Mouse (Mus musculus): ENCODE data around the gene Hdac5. TPM values are rescaled to one million over a fixed set of nuclear protein-coding genes. Genes with fewer than 3 reads are reported as not detected.

The Hdac5 gene
- polyA plus RNA-seq, 1 experiment from 2014 or later = 36.8 TPM

DNA sequence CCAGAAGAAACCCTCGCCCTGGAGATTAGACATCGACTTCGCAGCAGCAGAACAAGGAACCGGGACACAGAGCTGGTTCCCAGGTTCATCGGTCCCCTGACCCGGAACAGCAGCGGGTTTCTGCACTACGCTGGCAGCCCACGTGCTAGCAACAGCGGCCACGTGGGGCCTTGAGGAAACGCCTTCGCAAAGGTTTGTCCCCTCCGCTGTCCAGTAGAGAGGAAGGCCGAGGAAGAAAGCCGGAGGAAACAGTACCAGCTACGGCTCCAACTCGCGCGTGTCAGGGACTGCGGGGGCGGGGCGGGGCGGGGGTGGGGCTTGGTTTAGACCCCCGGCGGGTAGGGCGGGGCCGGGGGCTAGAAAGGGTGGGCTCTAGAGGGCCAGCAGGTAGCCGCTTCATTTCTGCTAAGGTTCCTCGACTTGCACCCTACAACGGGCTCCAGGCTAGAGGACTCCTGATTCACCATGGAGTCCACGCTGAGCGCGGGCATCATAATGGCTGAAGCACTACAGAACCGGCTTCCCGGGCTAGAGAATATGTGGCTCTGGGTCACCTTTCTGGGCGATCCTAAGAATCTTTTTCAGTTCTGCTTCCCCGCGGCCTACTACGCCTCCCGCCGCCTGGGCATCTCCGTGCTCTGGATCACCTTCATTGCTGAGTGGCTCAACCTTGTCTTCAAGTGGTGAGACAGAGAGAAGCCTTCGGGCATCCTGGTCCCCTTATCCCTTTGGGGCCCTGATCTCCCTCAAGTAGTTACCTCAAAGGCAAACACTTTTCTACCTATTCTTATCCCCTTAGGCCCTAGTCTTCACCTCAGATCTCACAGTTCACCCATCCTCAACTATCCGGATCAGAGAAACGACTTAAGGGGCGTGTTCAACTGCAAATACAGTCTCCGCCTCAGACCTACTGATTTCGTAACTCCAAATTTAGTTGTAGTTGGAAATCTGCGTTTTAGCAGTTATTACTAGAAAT is 40.2 kb downstream of the Hdac5 start, which contains the start of gene G6pc3:
Gene G6pc3, plus strand, starts transcription at position 160 of the 976 bp plus-strand sequence.
- H3K36me3 ChIP-seq (ENCODE audit: control insufficient read depth, insufficient read depth, low read length) = no peaks in the 10 kb centered on the region; the same call in 1 of the 2 replicates
- peak within 1 kb of the TSS; percentile 73 for H3K9ac ChIP-seq (ENCODE audit: low read length)
- H3K4me3 ChIP-seq (ENCODE audit: low read depth, low read length) = peak within 1 kb of the TSS; percentile 58
- H3K4me2 ChIP-seq (ENCODE audit: low read depth, low read length, severe bottlenecking) = peak within 1 kb of the TSS; percentile 79
- WGBS = 3% methylated on average over 50 of the region's 50 CpGs
- H3K9me3 ChIP-seq (ENCODE audit: control insufficient read depth, low read length) = no peaks in the 10 kb centered on the region
- H3K27me3 ChIP-seq (ENCODE audit: control insufficient read depth, insufficient read depth, low read length) = no peaks in the 10 kb centered on the region
- ATAC-seq (replicated peaks; ENCODE audit: low FRiP score) (peak; percentile 82), DNase-seq (ENCODE audit: low spot score) (peak; percentile 90)
- 0 out of 2 replicates have a peak, but pooled peaks cover 5% of the 10 kb centered on the region for H3K4me1 ChIP-seq (replicated peaks; ENCODE audit: control insufficient read depth, insufficient read depth, low read length)
- 0 out of 2 replicates have a peak within 1 kb of the TSS, but pooled peaks have one; percentile 13 for H3K27ac ChIP-seq (ENCODE audit: low read depth, low read length)

DNA sequence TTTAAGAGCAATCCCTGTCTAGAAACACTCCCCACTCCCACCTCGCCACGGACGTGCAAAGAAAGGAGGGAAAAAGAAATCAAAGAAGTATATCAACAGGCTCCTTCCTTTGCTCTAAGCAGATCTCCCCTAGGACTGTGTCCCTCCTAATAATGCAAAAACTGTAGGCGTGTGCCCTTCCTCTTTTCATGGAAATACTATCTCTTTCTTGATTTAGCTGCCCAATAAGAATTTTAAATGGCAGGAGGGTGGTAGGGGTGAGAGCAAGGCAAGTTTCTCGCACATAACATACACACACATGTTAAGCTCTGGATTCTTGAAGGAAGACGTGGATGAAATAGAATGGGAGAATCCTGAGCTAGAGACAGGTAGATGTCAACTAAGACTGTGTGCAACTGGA is 41.0 kb downstream of the Hdac5 start:
- no peaks in the 10 kb centered on the region; the same call in 1 of the 2 replicates for H3K36me3 ChIP-seq (ENCODE audit: control insufficient read depth, insufficient read depth, low read length)
- H3K9ac ChIP-seq (ENCODE audit: low read length) = peak overlapping the region; percentile 73
- DNase-seq (ENCODE audit: low spot score) (no peak), ATAC-seq (replicated peaks; ENCODE audit: low FRiP score) (no peak)
- peak overlapping the region; percentile 58 for H3K4me3 ChIP-seq (ENCODE audit: low read depth, low read length)
- WGBS = 79% methylated on average over 6 of the region's 6 CpGs
- H3K9me3 ChIP-seq (ENCODE audit: control insufficient read depth, low read length) = no peaks in the 10 kb centered on the region
- no peaks in the 10 kb centered on the region for H3K27me3 ChIP-seq (ENCODE audit: control insufficient read depth, insufficient read depth, low read length)
- H3K4me2 ChIP-seq (ENCODE audit: low read depth, low read length, severe bottlenecking) = peak overlapping the region; percentile 79
- peaks cover 8% of the 10 kb centered on the region; the same call in 1 of the 2 replicates for H3K4me1 ChIP-seq (replicated peaks; ENCODE audit: control insufficient read depth, insufficient read depth, low read length)
- H3K27ac ChIP-seq (ENCODE audit: low read depth, low read length) = no peak overlapping the region

DNA sequence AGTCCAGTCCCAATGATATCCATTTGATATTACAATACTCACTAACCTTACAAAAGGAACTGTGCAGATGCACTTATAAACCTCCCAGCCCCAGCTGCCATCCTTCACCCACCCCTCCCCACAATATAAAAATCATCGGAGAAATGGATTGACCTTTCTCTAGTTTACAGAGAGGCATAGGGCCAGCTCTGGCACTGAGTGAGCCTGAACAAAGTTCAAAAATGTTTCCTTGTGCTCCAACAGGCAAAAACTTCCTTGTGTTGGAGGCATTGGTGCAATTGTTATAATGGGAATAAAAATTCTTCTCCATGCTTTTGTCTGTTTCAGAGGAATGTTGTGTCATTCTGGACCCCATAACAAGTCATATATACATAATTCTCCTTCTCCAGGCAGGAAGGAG is 43.7 kb downstream of the Hdac5 start:
- Histone ChIP-seq H3K9ac (ENCODE audit: low read length) (no peak overlapping the region), H3K4me2 (ENCODE audit: low read depth, low read length, severe bottlenecking) (no peak overlapping the region), H3K27me3 (ENCODE audit: control insufficient read depth, insufficient read depth, low read length) (no peaks in the 10 kb centered on the region), H3K4me1 (replicated peaks; ENCODE audit: control insufficient read depth, insufficient read depth, low read length) (peaks cover 8% of the 10 kb centered on the region; the same call in 1 of the 2 replicates), H3K27ac (ENCODE audit: low read depth, low read length) (no peak overlapping the region), H3K4me3 (ENCODE audit: low read depth, low read length) (no peak overlapping the region), H3K36me3 (ENCODE audit: control insufficient read depth, insufficient read depth, low read length) (peaks cover under 1% of the 10 kb centered on the region; the same call in 1 of the 2 replicates), H3K9me3 (ENCODE audit: control insufficient read depth, low read length) (no peaks in the 10 kb centered on the region)
- ATAC-seq (replicated peaks; ENCODE audit: low FRiP score) = no peak
- WGBS = 94% methylated on average over 1 of the region's 1 CpGs
- no peak for DNase-seq (ENCODE audit: low spot score)

DNA sequence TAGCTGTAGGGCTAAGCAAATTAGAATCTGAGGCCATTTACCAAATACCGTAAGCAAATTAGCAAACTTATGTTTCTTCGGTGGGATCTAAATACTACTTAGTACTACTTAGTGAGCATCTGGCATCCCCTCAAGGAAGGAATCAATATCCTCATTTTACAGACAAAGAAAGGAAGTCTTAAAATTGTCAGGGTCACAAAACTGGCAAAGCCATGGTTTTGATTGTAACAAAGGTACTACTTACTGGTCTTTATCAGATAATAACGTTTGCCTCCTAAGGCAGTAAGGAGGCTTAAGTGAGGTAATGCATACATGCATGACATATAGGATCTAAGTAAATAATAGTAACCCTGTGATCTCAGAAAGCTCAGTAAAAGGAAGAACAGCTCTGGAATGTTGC is 44.3 kb downstream of the Hdac5 start:
- 67% methylated on average over 3 of the region's 3 CpGs for WGBS
- Histone ChIP-seq H3K9me3 (ENCODE audit: control insufficient read depth, low read length) (no peaks in the 10 kb centered on the region), H3K4me3 (ENCODE audit: low read depth, low read length) (peak overlapping the region; percentile 91), H3K4me1 (replicated peaks; ENCODE audit: control insufficient read depth, insufficient read depth, low read length) (peaks cover 6% of the 10 kb centered on the region; the same call in 1 of the 2 replicates), H3K4me2 (ENCODE audit: low read depth, low read length, severe bottlenecking) (peak overlapping the region; percentile 87), H3K9ac (ENCODE audit: low read length) (no peak overlapping the region; the same call in 1 of the 2 replicates), H3K36me3 (ENCODE audit: control insufficient read depth, insufficient read depth, low read length) (peaks cover 3% of the 10 kb centered on the region; the same call in 1 of the 2 replicates), H3K27ac (ENCODE audit: low read depth, low read length) (no peak overlapping the region), H3K27me3 (ENCODE audit: control insufficient read depth, insufficient read depth, low read length) (no peaks in the 10 kb centered on the region)
- DNase-seq (ENCODE audit: low spot score) (no peak), ATAC-seq (replicated peaks; ENCODE audit: low FRiP score) (no peak)

DNA sequence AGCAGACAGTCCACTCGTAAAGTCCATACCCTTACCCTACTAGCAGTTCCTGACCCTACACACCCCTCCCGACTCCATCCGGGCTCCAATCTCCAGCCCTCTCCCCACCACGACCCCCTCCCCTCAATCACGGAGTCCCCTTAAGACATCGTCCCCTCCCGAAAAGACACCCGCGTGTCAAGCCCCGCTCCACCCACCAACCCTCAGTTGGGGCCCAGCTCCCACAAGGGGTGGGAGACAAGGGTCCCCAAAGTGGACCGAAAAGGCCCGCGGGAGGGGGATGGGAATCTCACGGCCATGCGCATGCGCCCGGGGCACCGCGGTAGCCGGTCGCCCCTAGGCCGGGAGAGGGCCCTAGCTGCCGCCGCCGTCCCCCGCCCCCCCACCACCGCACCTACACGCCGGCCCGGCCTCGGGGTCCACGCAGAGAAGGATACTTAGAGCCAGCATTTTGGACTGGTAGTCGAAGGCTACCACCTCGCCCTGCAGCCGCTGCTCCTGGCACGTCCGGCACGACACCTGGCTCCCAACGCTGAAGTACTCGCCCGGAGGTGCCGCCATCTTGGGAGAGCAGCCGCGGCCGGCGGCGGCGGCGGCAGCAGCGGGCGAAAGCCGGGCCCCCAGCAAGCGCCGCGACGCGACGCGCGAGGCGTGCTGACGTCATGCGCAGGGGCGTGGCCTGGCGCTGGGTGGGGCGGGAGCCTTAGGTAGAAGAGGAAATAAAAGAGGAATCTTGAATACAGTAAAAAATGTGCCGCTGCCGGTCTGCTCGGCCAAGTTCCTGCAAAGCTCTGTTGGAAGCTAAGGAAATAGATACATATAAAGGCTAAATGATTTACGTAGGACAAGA is 45.1 kb downstream of the Hdac5 start, which contains the start of gene Lsm12:
Gene Lsm12, minus strand, starts transcription at position 651 of the 850 bp plus-strand sequence.
- WGBS = under 1% methylated on average over 70 of the region's 70 CpGs
- peaks cover 3% of the 10 kb centered on the region; the same call in 1 of the 2 replicates for H3K36me3 ChIP-seq (ENCODE audit: control insufficient read depth, insufficient read depth, low read length)
- peak within 1 kb of the TSS; percentile 90 for H3K9ac ChIP-seq (ENCODE audit: low read length)
- H3K4me3 ChIP-seq (ENCODE audit: low read depth, low read length) = peak within 1 kb of the TSS; percentile 91
- peaks cover 5% of the 10 kb centered on the region; the same call in 1 of the 2 replicates for H3K4me1 ChIP-seq (replicated peaks; ENCODE audit: control insufficient read depth, insufficient read depth, low read length)
- H3K27me3 ChIP-seq (ENCODE audit: control insufficient read depth, insufficient read depth, low read length) = no peaks in the 10 kb centered on the region
- H3K4me2 ChIP-seq (ENCODE audit: low read depth, low read length, severe bottlenecking) = peak within 1 kb of the TSS; percentile 87
- no peaks in the 10 kb centered on the region for H3K9me3 ChIP-seq (ENCODE audit: control insufficient read depth, low read length)
- ATAC-seq (replicated peaks; ENCODE audit: low FRiP score) (peak; percentile 84), DNase-seq (ENCODE audit: low spot score) (peak; percentile 97)
- peak within 1 kb of the TSS; percentile 90 for H3K27ac ChIP-seq (ENCODE audit: low read depth, low read length)

DNA sequence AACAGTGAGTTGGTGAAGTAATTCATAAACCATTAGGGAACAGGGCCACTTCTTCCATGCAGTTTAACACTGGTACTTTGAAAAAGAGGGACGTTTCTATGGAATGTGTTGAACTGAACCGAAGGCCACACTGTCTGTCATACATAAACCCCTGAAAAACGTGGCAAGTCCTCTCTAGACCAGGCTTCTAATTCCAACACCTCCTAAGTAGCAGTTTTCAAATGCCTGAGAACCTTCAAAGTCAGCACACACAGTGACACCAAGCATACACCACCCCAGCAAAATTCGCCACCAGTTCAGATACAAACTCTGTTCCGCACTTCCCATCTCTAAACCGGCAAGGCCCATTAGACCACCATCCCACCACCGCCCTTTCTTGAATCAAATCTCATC is 45.7 kb downstream of the Hdac5 start:
- H3K36me3 ChIP-seq (ENCODE audit: control insufficient read depth, insufficient read depth, low read length) = peaks cover 3% of the 10 kb centered on the region; the same call in 1 of the 2 replicates
- DNase-seq (ENCODE audit: low spot score) = no peak
- peak overlapping the region; percentile 90 for H3K9ac ChIP-seq (ENCODE audit: low read length)
- 10% methylated on average over 7 of the region's 7 CpGs for WGBS
- H3K4me1 ChIP-seq (replicated peaks; ENCODE audit: control insufficient read depth, insufficient read depth, low read length) = peaks cover 5% of the 10 kb centered on the region; the same call in 1 of the 2 replicates
- H3K27me3 ChIP-seq (ENCODE audit: control insufficient read depth, insufficient read depth, low read length) = no peaks in the 10 kb centered on the region
- no peaks in the 10 kb centered on the region for H3K9me3 ChIP-seq (ENCODE audit: control insufficient read depth, low read length)
- peak overlapping the region; percentile 91 for H3K4me3 ChIP-seq (ENCODE audit: low read depth, low read length)
- peak overlapping the region; percentile 90; the same call in 1 of the 2 replicates for H3K27ac ChIP-seq (ENCODE audit: low read depth, low read length)
- H3K4me2 ChIP-seq (ENCODE audit: low read depth, low read length, severe bottlenecking) = peak overlapping the region; percentile 87
- ATAC-seq (replicated peaks; ENCODE audit: low FRiP score) = no peak

DNA sequence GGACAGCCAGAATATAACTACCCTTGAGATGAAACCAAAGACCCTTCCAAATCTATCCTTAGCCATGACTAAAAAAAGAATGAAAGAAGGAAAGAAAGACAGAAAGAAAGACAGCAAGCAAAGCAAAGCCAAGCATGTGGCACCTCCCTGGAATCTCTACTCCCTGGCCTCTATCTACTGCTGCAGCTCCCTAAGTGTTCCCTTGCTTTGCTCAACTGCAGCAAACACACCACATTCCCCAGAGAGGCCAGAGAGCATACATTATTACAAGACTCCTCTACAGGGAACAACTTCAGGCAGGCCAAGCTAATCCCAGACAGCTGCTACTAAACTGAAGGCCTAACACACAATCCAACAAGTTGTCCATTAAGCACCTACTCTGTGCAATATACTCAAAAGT is 50.1 kb downstream of the Hdac5 start:
- ATAC-seq (replicated peaks; ENCODE audit: low FRiP score) = no peak
- H3K27ac ChIP-seq (ENCODE audit: low read depth, low read length) = no peak overlapping the region

DNA sequence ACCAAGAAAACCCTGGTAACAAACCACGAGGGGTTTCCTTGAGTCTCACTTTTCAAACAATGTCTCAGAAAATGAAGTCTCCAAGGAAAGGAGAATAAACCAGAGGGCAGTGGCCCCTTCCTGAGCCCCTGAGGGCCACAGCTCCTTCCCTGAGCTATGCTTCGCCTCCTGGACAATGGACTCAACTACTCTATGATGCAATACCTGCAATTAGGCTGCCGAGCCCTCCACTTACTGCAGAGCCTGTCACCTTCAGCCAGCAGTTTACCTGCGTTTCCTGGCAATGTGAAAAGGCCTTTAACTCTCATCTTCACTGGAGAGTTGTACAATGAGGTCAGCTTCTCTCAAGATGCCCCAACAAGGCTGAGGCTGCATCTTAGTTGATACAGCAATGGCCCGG is 61.3 kb downstream of the Hdac5 start:
- Histone ChIP-seq H3K27ac (ENCODE audit: low read depth, low read length) (no peak overlapping the region), H3K27me3 (ENCODE audit: control insufficient read depth, insufficient read depth, low read length) (no peaks in the 10 kb centered on the region), H3K9ac (ENCODE audit: low read length) (no peak overlapping the region), H3K4me3 (ENCODE audit: low read depth, low read length) (no peak overlapping the region), H3K4me1 (replicated peaks; ENCODE audit: control insufficient read depth, insufficient read depth, low read length) (no peaks in the 10 kb centered on the region), H3K36me3 (ENCODE audit: control insufficient read depth, insufficient read depth, low read length) (peaks cover 4% of the 10 kb centered on the region), H3K9me3 (ENCODE audit: control insufficient read depth, low read length) (no peaks in the 10 kb centered on the region), H3K4me2 (ENCODE audit: low read depth, low read length, severe bottlenecking) (no peak overlapping the region)
- DNase-seq (ENCODE audit: low spot score) (no peak), ATAC-seq (replicated peaks; ENCODE audit: low FRiP score) (no peak)
- WGBS = 91% methylated on average over 5 of the region's 5 CpGs

More for the DNA sequence above, 50.1 kb downstream of the Hdac5 start:
- Histone ChIP-seq H3K27me3 (ENCODE audit: control insufficient read depth, insufficient read depth, low read length) (no peaks in the 10 kb centered on the region), H3K36me3 (ENCODE audit: control insufficient read depth, insufficient read depth, low read length) (peaks cover 6% of the 10 kb centered on the region; the same call in 1 of the 2 replicates), H3K4me1 (replicated peaks; ENCODE audit: control insufficient read depth, insufficient read depth, low read length) (peaks cover 3% of the 10 kb centered on the region; the same call in 1 of the 2 replicates), H3K9ac (ENCODE audit: low read length) (no peak overlapping the region), H3K4me3 (ENCODE audit: low read depth, low read length) (no peak overlapping the region), H3K4me2 (ENCODE audit: low read depth, low read length, severe bottlenecking) (no peak overlapping the region), H3K9me3 (ENCODE audit: control insufficient read depth, low read length) (no peaks in the 10 kb centered on the region)
- no peak for DNase-seq (ENCODE audit: low spot score)

All from forebrain, embryonic 11.5 days (tissue).